Mouse (Mus musculus): ENCODE measurements at regions not wholly inside any gene's neighbourhood (a gene's known extent, or its start where the extent isn't known, plus 50 kb on each side); places are given as distances from the start of the nearest gene placed in this dataset.
"Not testable (repeated sequence)": the region's sequence is repeated elsewhere in the genome, so short reads cannot be mapped to it uniquely, and the experiment has no call there.

- peak; percentile 72 for ATAC-seq (replicated peaks; ENCODE audit: low FRiP score, poor library complexity, severe bottlenecking)
These were observed 82.2 kb upstream of the Med13l start for GRCm38 (mm10) chr5:118478120-118478768.

GRCm38 (mm10) chr5:118480000-118480399, 80.5 kb upstream of the Med13l start:
- ATAC-seq (replicated peaks; ENCODE audit: low FRiP score, poor library complexity, severe bottlenecking) = peak; percentile 66

DNA sequence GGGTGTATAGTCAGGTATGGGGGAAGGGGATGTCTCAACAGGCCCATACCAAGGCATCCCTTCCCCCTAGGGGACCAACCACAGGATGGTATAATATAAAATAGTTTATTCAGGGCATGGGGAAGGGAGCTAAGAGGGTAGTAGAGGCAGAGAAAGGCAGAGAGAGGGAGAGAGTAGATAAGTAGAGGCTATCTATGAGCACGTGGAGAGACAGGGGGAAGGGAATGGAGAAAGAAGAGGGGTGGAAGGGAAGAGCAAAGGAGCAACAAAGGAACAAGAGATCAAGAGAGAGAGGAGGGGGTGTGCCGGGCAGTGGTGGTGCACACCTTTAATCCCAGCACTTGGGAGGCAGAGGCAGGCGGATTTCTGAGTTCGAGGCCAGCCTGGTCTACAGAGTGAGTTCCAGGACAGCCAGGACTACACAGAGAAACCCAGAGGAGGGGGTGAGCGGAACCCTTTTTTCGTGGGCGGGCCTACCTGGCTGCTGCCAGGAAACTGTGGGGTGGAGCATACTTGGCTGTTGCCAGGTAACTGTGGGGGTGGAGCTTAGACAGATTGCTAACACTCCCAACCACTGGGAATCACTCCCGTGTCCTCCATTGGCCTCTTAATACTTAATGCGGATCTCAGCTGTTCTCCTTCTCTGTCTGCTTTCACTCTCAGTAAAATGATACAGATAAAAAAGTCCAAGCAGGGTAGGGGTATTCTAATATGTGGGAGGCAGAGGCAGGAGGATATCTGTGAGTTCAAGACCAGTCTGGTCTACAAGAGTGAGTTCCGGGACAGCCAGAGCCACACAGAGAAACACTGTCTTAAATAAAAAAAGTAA, 79.3 kb upstream of the Med13l start:
- peak; percentile 31 for ATAC-seq (replicated peaks; ENCODE audit: low FRiP score, poor library complexity, severe bottlenecking)

DNA sequence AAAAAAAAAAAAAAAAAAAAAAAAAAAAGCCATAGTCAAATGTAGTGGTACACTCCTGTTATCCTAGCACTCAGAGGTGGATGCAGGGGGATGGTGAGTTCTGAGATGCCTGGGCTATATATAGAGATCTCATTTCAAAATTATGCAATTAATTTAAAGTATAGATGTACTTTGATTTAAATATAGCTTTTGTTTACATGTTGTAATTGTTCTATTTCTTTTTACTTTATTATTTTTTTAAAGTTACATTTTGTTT, 78.8 kb upstream of the Med13l start:
- ATAC-seq (replicated peaks; ENCODE audit: low FRiP score, poor library complexity, severe bottlenecking) = no peak

GRCm38 (mm10) chr5:118482598-118482997, 77.9 kb upstream of the Med13l start:
- no peak for ATAC-seq (replicated peaks; ENCODE audit: low FRiP score, poor library complexity, severe bottlenecking)

DNA sequence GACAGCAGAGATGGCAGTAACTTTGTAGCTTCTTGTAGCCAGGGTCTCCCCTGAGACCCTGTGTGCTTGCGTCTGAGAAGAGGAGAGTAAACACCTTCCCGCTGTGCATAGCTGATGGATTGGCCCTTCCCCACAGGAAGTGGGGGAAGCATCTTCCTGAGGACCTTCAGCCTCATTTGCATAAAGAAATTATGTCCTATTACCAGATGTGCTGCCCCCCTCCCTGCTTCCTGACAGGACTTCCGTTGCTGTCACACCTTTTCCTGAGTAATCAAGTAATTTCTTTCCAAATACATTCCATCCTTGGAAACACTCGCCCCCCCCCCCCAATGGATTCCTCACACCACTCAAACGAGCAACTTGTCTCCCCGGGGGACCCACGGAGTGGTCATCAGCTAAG, 77.5 kb upstream of the Med13l start:
- no peak for ATAC-seq (replicated peaks; ENCODE audit: low FRiP score, poor library complexity, severe bottlenecking)

DNA sequence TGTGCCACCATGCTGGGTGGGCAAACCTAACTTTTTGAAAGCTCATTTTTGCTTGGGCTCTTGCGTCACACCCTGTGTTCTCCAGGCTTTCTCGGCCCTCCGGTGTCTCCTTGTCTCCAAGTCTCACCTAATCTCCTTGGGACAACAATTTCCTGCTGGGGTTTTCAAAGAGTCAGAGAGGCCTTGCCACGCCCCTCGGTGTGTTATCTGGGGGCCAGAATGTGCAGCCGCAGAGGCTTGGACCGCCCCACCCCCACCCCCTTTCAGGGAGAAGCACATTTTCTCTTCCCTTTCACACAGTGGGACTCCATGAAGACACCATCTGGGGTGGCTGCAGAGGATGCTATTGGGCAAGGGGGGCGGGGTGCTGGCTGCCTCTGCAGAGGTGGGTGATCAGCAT, 76.9 kb upstream of the Med13l start:
- ATAC-seq (replicated peaks; ENCODE audit: low FRiP score, poor library complexity, severe bottlenecking) = peak; percentile 76

GRCm38 (mm10) chr5:118485191-118485590, 75.3 kb upstream of the Med13l start:
- ATAC-seq (replicated peaks; ENCODE audit: low FRiP score, poor library complexity, severe bottlenecking) = no peak

- ATAC-seq (replicated peaks; ENCODE audit: low FRiP score, poor library complexity, severe bottlenecking) = not testable (repeated sequence)
These were observed 68.0 kb upstream of the Med13l start for GRCm38 (mm10) chr5:118492522-118492921.

GRCm38 (mm10) chr5:118494649-118495477, 65.6 kb upstream of the Med13l start:
- ATAC-seq (replicated peaks; ENCODE audit: low FRiP score, poor library complexity, severe bottlenecking) = peak; percentile 16; the same call in 1 of the 2 replicates

- ATAC-seq (replicated peaks; ENCODE audit: low FRiP score, poor library complexity, severe bottlenecking) = no peak
These were observed 65.1 kb upstream of the Med13l start for GRCm38 (mm10) chr5:118495478-118495760.

DNA sequence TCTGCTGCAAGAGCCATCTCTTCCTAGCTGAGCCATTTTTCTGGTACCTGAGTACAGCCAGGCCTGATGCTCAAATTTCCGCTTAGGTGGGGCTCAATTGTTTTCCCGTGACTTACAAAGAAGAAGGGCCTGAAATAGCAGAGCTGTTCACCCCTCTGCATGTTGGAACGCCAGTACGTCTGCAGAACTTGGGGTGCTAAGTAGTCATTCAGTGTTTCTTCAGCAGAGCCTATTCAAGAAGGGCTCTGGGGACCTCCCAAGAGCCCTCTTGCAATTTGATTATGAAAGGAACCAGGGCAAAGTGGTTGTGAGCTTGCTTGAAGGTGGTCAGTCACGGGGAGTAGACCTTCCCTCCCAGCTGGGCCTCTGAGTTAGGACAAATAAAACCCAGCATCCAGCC, 58.9 kb upstream of the Med13l start:
- no peak for ATAC-seq (replicated peaks; ENCODE audit: low FRiP score, poor library complexity, severe bottlenecking)

DNA sequence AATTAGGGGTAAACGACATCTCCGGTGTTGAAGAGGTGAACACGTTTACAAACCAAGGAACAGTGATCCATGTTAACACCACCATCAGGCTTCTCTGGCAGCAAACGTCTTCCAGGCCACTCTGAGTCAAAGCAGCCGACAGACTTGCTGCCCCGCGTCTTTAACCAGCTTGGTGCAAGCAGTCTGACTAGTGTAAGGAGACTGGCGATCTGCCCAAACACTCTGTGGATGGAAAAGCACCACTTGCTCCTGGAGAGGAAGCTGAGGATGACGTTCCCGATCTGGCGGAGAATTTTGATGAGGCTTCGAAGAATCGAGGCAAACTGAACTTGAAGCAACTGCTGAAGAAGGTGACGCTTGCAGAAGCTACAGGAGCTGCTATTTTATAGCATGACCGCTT, 57.5 kb upstream of the Med13l start:
- ATAC-seq (replicated peaks; ENCODE audit: low FRiP score, poor library complexity, severe bottlenecking) = no peak

DNA sequence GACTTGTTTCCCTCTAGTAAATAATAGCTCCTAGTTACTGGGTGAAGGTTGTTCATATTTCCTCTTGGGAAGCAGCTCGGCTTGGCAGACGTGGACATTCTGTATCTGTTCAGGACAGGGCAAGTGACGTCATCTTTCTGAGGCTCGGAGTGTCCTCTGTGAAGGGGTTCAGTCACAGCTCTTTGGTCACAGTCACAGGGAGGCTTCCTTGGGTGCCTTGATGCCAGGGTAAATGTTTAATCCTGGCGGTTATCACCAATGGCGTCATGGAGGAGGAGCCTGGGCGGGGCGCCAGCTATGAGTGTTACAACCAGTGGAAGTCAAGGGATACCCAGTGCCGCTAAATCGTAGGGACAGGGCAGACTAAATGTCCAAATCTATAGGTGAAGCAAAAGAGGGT, 56.3 kb upstream of the Med13l start:
- ATAC-seq (replicated peaks; ENCODE audit: low FRiP score, poor library complexity, severe bottlenecking) = no peak

GRCm38 (mm10) chr5:118504926-118505325, 55.6 kb upstream of the Med13l start:
- peak; percentile 64 for ATAC-seq (replicated peaks; ENCODE audit: low FRiP score, poor library complexity, severe bottlenecking)

GRCm38 (mm10) chr5:118509871-118510270, 50.6 kb upstream of the Med13l start:
- no peak for ATAC-seq (replicated peaks; ENCODE audit: low FRiP score, poor library complexity, severe bottlenecking)
